Mouse (Mus musculus): ENCODE data around the gene Dysf.

GRCm38 (mm10) chr6:84197811-84198213, 189.4 kb downstream of the Dysf start:
- TF ChIP-seq CTCF (IDR thresholded peaks at IDR 0.05; ENCODE audit: insufficient read depth, low read length) = no peak
- no peak for TF ChIP-seq POLR2A (IDR thresholded peaks at IDR 0.05; ENCODE audit: borderline replicate concordance, extremely low read depth, low read depth, low read length)
